Mouse (Mus musculus) ES-Bruce4 (cell line): ENCODE data around the gene Arid1b.

ENCODE experiments used
- CTCF ChIP-seq: IDR thresholded peaks from one replicate; pipeline ENCODE4 v1.8.1; 2011; ENCODE audit warnings: low read depth, low read length
- EP300 ChIP-seq: IDR thresholded peaks from 2 replicates; pipeline ENCODE4 v1.6.1; 2011; ENCODE audit warnings: low read depth, low read length; ENCODE audit not compliant: insufficient read depth

DNA sequence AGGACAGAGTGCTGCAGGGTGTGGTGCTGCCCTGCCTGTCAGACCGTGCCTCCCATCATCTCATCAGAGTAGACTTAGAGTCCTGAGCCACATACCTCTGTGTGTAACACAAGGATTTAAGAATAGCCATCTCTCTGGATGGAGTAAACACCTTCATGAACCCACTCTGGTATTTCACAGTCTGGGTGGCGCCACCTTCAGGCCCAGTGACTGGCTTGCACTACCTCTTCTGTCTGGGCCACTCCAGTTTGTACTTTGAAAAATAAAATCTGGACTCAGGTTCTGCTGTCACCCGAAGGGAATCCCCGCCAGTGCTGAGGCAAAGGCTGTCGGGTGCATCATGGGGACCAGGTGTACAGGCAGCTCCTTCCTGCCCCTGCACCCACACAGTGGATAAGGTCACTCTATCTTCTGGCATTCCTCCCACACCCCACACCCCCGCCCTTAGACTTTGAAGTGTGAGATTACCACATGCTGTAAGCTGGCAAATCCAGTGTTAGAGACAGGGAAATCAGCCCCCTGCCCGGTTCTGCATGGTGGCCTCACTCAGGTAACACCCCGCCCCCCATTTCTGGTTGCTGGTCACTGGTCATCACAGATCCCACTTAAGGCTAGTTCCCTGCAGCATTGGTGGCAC, 327.6 kb downstream of the Arid1b start:
- no peak for TF ChIP-seq EP300
- TF ChIP-seq CTCF: peak; percentile 34
